Mouse (Mus musculus): Measurements from ENCODE around the gene Mapt. TPM values are rescaled to one million over a fixed set of nuclear protein-coding genes. Genes with fewer than 3 reads are reported as not detected.

Gene Mapt
- total RNA-seq, 2 experiments from 2014 or later, result 128 to 208 TPM

DNA sequence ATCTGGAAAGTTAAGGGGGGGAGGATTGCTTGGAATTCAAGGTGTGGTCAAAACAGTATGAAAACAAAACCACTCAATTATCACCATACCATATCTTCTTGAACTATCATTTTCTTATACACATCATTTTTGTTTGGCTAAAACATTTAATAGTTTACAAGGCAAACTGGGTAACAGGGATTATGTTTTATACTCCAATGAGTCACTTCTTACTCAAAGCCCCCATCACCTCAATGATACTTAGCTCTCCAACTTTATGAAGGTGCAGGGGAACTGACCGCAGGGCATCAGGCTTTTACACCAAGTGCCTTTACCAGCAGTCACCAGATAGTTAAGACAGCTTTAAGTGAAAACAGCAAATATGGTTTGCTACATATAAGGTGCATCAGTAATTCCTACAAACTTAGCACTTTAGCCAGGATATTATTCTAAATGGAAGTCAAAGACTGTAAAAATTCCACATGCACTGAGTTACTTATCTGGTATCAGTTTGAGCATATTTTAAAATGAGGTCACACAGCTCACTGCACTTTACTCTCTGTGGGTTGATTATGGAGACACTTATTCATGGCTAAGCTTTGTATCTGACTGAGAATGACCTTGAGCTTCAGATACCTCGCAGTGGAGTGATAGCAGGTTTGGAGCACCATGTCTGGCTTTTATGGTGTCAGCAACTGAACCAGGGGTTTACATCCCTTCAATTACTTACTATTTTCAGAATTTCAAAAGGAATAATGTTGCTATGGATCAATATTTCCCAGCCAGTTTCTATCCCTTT, 132.8 kb downstream of the Mapt start:
- no peak for DNase-seq (ENCODE audit: low spot score in 2 of 2)

DNA sequence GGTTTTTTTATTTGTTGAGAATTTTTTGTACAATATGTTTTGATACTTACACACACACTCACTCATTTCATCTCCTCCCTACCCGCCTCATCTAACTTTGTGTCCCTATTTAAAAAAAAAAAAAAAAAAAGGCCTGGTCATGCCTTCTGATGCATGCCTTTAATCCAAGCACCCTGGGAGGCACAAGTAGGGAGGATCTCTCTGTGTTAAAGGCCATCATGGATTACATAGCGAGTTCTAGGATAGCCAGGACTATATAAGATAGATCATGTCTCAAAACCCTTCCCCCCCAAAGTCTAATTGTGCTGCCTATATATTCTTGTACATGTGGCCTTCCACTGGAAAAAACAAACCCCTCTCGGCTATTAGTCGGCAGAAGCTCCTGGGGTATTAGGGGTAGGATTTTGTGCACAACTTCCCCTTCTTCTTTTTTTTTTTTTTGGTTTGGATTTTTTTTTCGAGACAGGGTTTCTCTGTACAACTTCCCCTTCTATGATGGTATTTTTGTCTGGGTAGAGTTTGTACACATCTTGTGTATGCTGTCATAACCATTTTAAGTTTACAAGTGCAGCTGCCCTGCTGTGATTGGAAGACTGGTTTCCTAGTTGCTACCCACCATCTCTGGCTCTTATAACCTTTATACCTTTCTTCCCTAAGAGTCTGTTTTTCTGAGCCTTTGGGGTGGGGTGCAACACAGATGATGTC, 136.4 kb downstream of the Mapt start:
- DNase-seq (ENCODE audit: low spot score in 2 of 2), result no peak

DNA sequence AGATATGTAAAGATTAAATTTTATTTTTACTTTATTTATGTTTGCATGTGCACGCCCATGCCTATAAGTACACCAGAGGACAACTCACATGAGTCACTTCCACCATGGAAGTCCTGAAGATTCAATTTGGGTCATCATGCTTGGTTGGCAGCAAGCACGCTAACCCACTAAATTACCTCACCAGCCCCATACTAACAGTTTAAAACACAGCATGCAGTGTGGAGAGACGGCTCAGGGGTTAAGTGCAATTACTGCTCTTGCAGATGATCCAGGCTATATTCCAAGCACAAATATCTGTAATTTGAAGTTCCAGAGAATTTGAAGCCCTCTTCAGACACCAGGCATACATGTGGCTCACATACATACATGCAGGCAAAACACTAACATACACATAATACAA, 145.1 kb downstream of the Mapt start:
- DNase-seq (ENCODE audit: low spot score in 2 of 2), result no peak

DNA sequence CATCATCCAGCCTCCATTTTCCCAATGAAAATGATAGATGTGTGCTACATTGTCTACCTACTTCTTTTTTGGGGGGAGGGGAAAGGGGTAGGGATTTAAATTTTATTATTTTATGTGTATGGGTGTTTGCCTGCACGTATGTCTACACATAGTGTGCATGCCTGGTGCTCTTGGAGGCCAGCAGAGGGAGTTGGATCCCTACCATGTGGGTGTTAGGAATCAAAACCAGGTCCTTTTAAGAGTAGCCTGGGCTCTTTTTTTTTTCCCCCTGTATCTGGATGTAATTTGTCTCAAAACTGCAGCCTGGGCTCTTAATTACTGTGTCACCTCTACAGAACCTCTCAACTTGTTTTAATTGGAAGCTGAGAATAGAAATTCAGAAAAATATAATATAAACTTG, 148.4 kb downstream of the Mapt start:
- DNase-seq (ENCODE audit: low spot score in 2 of 2), result no peak

Small RNA genes lying within 50 kb of the gene (microRNA-seq; reads per million reads assigned to microRNA genes)
- 0 reads per million in 2 experiments for gene Gm47310 (ENCODE audit: borderline number of aligned reads in 2 of 2)

Other genes with a start within 250 kb of the Mapt start
- gene Crhr1, start 98.5 kb upstream of the Mapt start, total RNA-seq (2021), result under 1 TPM in 1 of 2 experiments, not detected in 1; 0.27 TPM
- gene Sppl2c, start 45.1 kb upstream of the Mapt start, total RNA-seq (2021), result not detected
- 10 to 100 TPM; 49.9 to 52.7 TPM for gene Kansl1, start 237.5 kb downstream of the Mapt start, total RNA-seq (2021)

Measured in adrenal gland, adult 18-20 months (tissue).